Mouse (Mus musculus): ENCODE measurements around the gene Grasp. TPM values are rescaled to one million over a fixed set of nuclear protein-coding genes. Genes with fewer than 3 reads are reported as not detected.

The Grasp gene
- 1.1 TPM for polyA plus RNA-seq (2015; fragmentation: Illumina TruSeq; extraction: RNeasy Lipid Tissue Mini Kit (QIAGEN cat#74804); ENCODE audit: insufficient read depth, low replicate concordance)

DNA sequence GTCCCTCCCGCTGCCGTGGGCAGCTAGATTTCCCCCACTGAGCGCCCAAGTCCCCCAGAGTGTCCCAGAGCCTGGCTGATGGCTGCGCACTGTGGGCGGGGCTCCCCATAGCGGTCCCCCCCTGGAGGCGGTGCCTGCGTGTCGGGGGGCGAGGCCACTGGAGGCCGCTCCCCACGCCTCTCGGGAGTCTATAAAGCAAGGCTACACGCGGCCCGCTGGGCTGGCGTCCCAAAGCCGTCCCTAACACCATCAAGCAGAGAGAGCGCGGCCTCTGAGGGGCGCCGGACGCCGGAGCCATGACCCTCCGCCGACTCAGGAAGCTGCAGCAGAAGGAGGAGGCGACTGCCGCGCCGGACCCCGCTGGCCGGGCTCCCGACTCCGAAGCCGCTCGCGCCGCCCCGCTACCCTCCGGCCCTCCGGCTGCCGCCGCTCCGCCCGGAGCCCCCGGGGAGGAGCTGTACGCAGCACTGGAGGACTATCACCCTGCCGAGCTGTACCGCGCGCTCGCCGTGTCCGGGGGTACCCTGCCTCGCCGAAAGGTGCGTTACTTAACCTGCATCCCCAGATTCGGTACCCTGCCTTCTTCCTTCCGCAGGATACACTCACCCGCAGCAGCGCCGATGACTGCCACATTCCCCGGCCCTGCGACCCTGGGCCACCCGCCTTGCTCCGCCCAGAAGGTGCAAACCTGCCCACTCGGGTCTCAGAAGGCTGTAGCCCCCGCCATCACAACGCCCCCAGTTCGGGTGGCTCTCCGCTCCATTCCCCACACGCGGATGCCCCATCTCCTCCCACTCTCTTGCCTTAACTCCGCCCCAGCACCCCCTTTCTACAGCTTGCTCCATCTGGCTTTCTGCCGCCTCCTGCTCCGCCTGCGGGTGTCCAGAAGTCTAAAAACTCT is at the start of gene Grasp:
Gene Grasp (plus strand): TSS at position 183 of the 901 bp plus-strand sequence.

GRCm38 (mm10) chr15:101253886-101254795 is 30.2 kb downstream of the Grasp start, which contains the start of gene Nr4a1:
Gene Nr4a1 (plus strand): TSS chr15:101254269.

Other genes with a start within 250 kb of the Grasp start
- gene Gm47841, start 176.8 kb upstream of the Grasp start, polyA plus RNA-seq (2015; fragmentation: Illumina TruSeq; extraction: RNeasy Lipid Tissue Mini Kit (QIAGEN cat#74804); ENCODE audit: insufficient read depth, low replicate concordance): not detected
- gene Fignl2, start 145.6 kb upstream of the Grasp start, polyA plus RNA-seq (2015; fragmentation: Illumina TruSeq; extraction: RNeasy Lipid Tissue Mini Kit (QIAGEN cat#74804); ENCODE audit: insufficient read depth, low replicate concordance): 1.5 TPM
- not detected for gene Ankrd33, start 108.4 kb upstream of the Grasp start, polyA plus RNA-seq (2015; fragmentation: Illumina TruSeq; extraction: RNeasy Lipid Tissue Mini Kit (QIAGEN cat#74804); ENCODE audit: insufficient read depth, low replicate concordance)
- 10.7 TPM for gene Acvrl1, start 95.7 kb upstream of the Grasp start, polyA plus RNA-seq (2015; fragmentation: Illumina TruSeq; extraction: RNeasy Lipid Tissue Mini Kit (QIAGEN cat#74804); ENCODE audit: insufficient read depth, low replicate concordance)
- 15.0 TPM for gene Acvr1b, start 50.1 kb upstream of the Grasp start, polyA plus RNA-seq (2015; fragmentation: Illumina TruSeq; extraction: RNeasy Lipid Tissue Mini Kit (QIAGEN cat#74804); ENCODE audit: insufficient read depth, low replicate concordance)
- gene Nr4a1, start 30.1 kb downstream of the Grasp start, polyA plus RNA-seq (2015; fragmentation: Illumina TruSeq; extraction: RNeasy Lipid Tissue Mini Kit (QIAGEN cat#74804); ENCODE audit: insufficient read depth, low replicate concordance): 30.7 TPM
- 6.4 TPM for gene Atg101, start 60.1 kb downstream of the Grasp start, polyA plus RNA-seq (2015; fragmentation: Illumina TruSeq; extraction: RNeasy Lipid Tissue Mini Kit (QIAGEN cat#74804); ENCODE audit: insufficient read depth, low replicate concordance)
- gene 6030408B16Rik, start 69.0 kb downstream of the Grasp start, polyA plus RNA-seq (2015; fragmentation: Illumina TruSeq; extraction: RNeasy Lipid Tissue Mini Kit (QIAGEN cat#74804); ENCODE audit: insufficient read depth, low replicate concordance): not detected
- 6.9 TPM for gene Krt80, start 146.0 kb downstream of the Grasp start, polyA plus RNA-seq (2015; fragmentation: Illumina TruSeq; extraction: RNeasy Lipid Tissue Mini Kit (QIAGEN cat#74804); ENCODE audit: insufficient read depth, low replicate concordance)
- gene Krt7, start 186.9 kb downstream of the Grasp start, polyA plus RNA-seq (2015; fragmentation: Illumina TruSeq; extraction: RNeasy Lipid Tissue Mini Kit (QIAGEN cat#74804); ENCODE audit: insufficient read depth, low replicate concordance): 1.7 TPM
- not detected for gene Krt87, start 214.6 kb downstream of the Grasp start, polyA plus RNA-seq (2015; fragmentation: Illumina TruSeq; extraction: RNeasy Lipid Tissue Mini Kit (QIAGEN cat#74804); ENCODE audit: insufficient read depth, low replicate concordance)
- not detected for gene Krt88, start 223.6 kb downstream of the Grasp start, polyA plus RNA-seq (2015; fragmentation: Illumina TruSeq; extraction: RNeasy Lipid Tissue Mini Kit (QIAGEN cat#74804); ENCODE audit: insufficient read depth, low replicate concordance)
- gene Krt81, start 239.6 kb downstream of the Grasp start, polyA plus RNA-seq (2015; fragmentation: Illumina TruSeq; extraction: RNeasy Lipid Tissue Mini Kit (QIAGEN cat#74804); ENCODE audit: insufficient read depth, low replicate concordance): not detected
- gene Krt86, start 249.3 kb downstream of the Grasp start, polyA plus RNA-seq (2015; fragmentation: Illumina TruSeq; extraction: RNeasy Lipid Tissue Mini Kit (QIAGEN cat#74804); ENCODE audit: insufficient read depth, low replicate concordance): not detected